Mouse (Mus musculus) intestine, postnatal 0 days (tissue): ENCODE data around the gene Hivep1. TPM values are rescaled to one million over a fixed set of nuclear protein-coding genes. Genes with fewer than 3 reads are reported as not detected.

Experiments
- ATAC-seq: fragments of 200-750 bp; cut with Nextera tagmentation; 2 replicates; pipeline ENCODE4 v1.8.0; 2017; ENCODE audit warnings: mild to moderate bottlenecking, moderate TSS enrichment, moderate library complexity
- H3K27ac ChIP-seq: fragments of 300-500 bp; sonication (generic); 2 replicates; pipeline ENCODE4 v1.5.1; 2014; ENCODE audit warnings: mild to moderate bottlenecking, low read depth, low read length, moderate library complexity
- H3K27me3 ChIP-seq: fragments of 300-500 bp; sonication (generic); replicated peaks from 2 replicates; pipeline ENCODE4 v1.6.1; 2014; ENCODE audit warnings: low read length, mixed read lengths; ENCODE audit not compliant: control insufficient read depth, insufficient read depth
- H3K36me3 ChIP-seq: fragments of 300-500 bp; sonication (generic); 2 replicates; pipeline ENCODE4 v1.6.1; 2014; ENCODE audit warnings: mild to moderate bottlenecking, moderate library complexity; ENCODE audit not compliant: control insufficient read depth, insufficient read depth
- H3K4me1 ChIP-seq: fragments of 300-500 bp; sonication (generic); replicated peaks from 2 replicates; pipeline ENCODE4 v1.6.1; 2014; ENCODE audit warnings: antibody characterized with exemption, low read length, mixed read lengths; ENCODE audit not compliant: control insufficient read depth, insufficient read depth
- H3K4me2 ChIP-seq: fragments of 300-500 bp; sonication (generic); replicated peaks from 2 replicates; pipeline ENCODE4 v1.6.1; 2014; ENCODE audit warnings: low read depth, mild to moderate bottlenecking, moderate library complexity
- H3K4me3 ChIP-seq: fragments of 300-500 bp; sonication (generic); 2 replicates; pipeline ENCODE4 v1.5.1; 2014; ENCODE audit warnings: low read depth, low read length
- H3K9ac ChIP-seq: fragments of 300-500 bp; sonication (generic); 2 replicates; pipeline ENCODE4 v1.6.1; 2014; ENCODE audit warnings: mild to moderate bottlenecking, low read depth, low read length
- H3K9me3 ChIP-seq: fragments of 300-500 bp; sonication (generic); 2 replicates; pipeline ENCODE4 v1.6.1; 2016; ENCODE audit warnings: mixed run types; ENCODE audit not compliant: control insufficient read depth
- CTCF ChIP-seq: sonication (generic); IDR thresholded peaks from 2 replicates; pipeline ENCODE4 v1.5.1; 2016; ENCODE audit warnings: low read depth, mild to moderate bottlenecking, control low read depth, antibody characterized with exemption, moderate library complexity
- WGBS: fragments of 180-500 bp; shearing (Covaris S2); extraction: QIAGEN DNeasy Blood & Tissue Kit; methylation state at CpG from one replicate; pipeline ENCODE4 v1.1.7; 2014; 5-methylcytosine and 5-hydroxymethylcytosine counted together
- polyA plus RNA-seq: library from polyadenylated mRNA; unstranded; fragments of >200 nt; fragmentation: Nextera tagmentation; extraction: Ambion mirVana; gene quantifications from 2 replicates; pipeline ENCODE4 v1.2.1, GENCODE M21; 2015

Hivep1 gene
- polyA plus RNA-seq, 1 experiment from 2014 or later: 5.9 TPM

DNA sequence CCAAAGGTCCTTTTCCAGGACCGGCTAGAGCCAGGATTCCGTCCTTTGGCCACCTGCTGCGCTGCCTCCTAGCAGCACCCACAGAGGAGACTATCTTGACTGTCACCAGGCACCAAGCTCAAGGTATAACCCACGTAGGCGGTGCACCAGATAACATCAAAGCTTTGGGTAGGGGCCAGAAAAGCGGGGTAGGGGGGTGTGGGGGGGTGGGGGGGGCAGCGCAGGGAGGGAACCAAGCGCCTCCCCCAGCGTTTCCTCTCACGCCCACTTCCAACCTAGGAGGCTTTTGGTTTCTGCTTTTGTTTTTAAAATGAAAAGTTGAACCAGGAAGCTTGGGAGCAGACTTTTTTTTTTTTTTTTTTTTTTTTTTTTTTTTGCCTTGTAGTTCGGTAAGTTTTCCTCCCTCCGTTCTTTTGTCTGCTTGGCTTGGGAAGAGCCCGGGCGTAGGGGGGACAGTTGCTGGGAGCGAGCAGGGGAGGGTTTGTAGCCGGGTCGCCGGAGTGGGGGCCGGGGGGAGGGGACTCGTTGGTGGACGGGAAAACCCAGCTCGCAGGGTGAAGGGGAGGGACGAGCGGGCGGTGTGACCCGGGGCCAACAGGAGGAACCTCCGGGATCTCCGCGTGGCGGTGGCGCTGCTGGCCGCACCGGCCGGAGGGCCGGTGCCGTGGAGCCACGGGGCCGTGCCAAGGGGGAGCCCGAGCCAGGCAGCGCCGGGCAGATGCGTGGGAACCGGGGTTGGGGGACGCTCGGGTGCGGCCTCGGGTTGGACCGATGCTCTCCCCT, 2.6 kb upstream of the Hivep1 start:
- Histone ChIP-seq H3K9ac (peak overlapping the region; percentile 74), H3K4me3 (peak overlapping the region; percentile 98), H3K9me3 (no peaks in the 10 kb centered on the region), H3K27ac (peak overlapping the region; percentile 98), H3K4me1 (0 out of 2 replicates have a peak, but pooled peaks cover 4% of the 10 kb centered on the region), H3K27me3 (no peaks in the 10 kb centered on the region), H3K36me3 (no peaks in the 10 kb centered on the region), H3K4me2 (peak overlapping the region; percentile 84)
- peak; percentile 25; the same call in 1 of the 2 replicates for ATAC-seq
- peak; percentile 35 for TF ChIP-seq CTCF
- WGBS: under 1% methylated on average over 48 of the region's 48 CpGs

DNA sequence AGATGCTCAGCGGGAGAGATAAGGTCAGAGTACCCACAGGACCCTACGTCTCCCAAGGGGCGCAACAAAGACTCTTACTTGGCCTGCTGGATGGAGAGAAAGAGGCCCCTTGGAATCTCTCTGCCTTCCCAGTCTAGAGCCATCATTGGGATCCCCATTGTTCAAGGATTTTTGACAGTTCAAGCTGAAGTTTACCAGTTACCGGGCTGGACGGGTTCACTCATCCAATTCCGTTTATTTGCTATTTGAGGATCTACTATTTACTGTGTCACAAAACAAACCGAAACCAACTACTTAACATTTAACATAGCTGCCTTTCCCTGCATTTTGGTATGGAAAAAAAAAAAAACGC, 2.1 kb upstream of the Hivep1 start:
- no peak for TF ChIP-seq CTCF
- no peaks in the 10 kb centered on the region for H3K36me3 ChIP-seq
- H3K4me1 ChIP-seq: peaks cover 4% of the 10 kb centered on the region; the same call in 1 of the 2 replicates
- peak overlapping the region; percentile 98 for H3K27ac ChIP-seq
- H3K27me3 ChIP-seq: no peaks in the 10 kb centered on the region
- 1% methylated on average over 8 of the region's 8 CpGs for WGBS
- H3K4me3 ChIP-seq: peak overlapping the region; percentile 98
- no peaks in the 10 kb centered on the region for H3K9me3 ChIP-seq
- peak overlapping the region; percentile 84 for H3K4me2 ChIP-seq
- H3K9ac ChIP-seq: peak overlapping the region; percentile 74
- no peak for ATAC-seq

DNA sequence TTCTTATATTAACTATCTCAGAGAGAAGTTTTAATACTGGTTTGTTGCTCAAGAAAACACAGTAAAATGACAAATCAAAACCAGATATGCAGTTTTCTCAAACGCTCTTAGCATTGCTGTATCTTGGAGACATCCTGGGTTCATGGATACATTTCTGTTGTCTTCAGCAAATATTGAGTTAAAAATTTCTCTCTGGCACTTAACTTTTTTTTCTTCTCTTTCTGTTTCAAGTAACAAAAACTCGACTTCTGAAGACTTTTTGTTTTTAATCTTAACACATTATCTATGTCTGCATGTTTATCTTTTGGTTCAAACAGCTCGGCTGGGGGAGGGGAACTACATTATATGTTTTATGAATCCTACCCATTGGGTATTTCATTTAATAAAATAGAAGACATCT, 1.7 kb upstream of the Hivep1 start:
- peak overlapping the region; percentile 74; the same call in 1 of the 2 replicates for H3K9ac ChIP-seq
- H3K36me3 ChIP-seq: peaks cover 3% of the 10 kb centered on the region; the same call in 1 of the 2 replicates
- peak overlapping the region; percentile 98; the same call in 1 of the 2 replicates for H3K27ac ChIP-seq
- ATAC-seq: no peak
- WGBS: 10% methylated on average over 3 of the region's 3 CpGs
- H3K4me3 ChIP-seq: peak overlapping the region; percentile 98
- peak overlapping the region; percentile 84 for H3K4me2 ChIP-seq
- no peak for TF ChIP-seq CTCF
- H3K4me1 ChIP-seq: peaks cover 4% of the 10 kb centered on the region; the same call in 1 of the 2 replicates
- no peaks in the 10 kb centered on the region for H3K27me3 ChIP-seq
- no peaks in the 10 kb centered on the region for H3K9me3 ChIP-seq

DNA sequence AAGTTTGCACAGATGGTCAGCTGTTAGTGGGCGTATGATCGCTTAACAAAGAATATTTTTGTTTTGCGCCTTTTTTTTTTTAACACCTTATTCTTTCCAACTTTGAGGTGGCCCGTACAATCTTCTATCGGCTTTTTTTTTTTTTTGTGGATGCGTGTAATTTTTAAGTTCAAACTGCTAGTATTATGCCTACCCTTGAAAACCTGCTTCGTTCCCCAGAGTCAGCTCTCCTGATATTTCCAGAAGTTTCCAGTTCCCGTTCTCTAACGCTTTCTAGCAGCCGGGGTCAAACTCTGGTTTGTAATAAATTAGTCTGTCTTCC, 980 bp upstream of the Hivep1 start:
- H3K9ac ChIP-seq: peak overlapping the region; percentile 50
- peak overlapping the region; percentile 84 for H3K4me2 ChIP-seq
- H3K27me3 ChIP-seq: no peaks in the 10 kb centered on the region
- TF ChIP-seq CTCF: no peak
- peaks cover 3% of the 10 kb centered on the region; the same call in 1 of the 2 replicates for H3K36me3 ChIP-seq
- no peaks in the 10 kb centered on the region for H3K9me3 ChIP-seq
- WGBS: 1% methylated on average over 10 of the region's 10 CpGs
- H3K4me1 ChIP-seq: peaks cover 4% of the 10 kb centered on the region; the same call in 1 of the 2 replicates
- no peak for ATAC-seq
- peak overlapping the region; percentile 98 for H3K27ac ChIP-seq
- H3K4me3 ChIP-seq: peak overlapping the region; percentile 98

DNA sequence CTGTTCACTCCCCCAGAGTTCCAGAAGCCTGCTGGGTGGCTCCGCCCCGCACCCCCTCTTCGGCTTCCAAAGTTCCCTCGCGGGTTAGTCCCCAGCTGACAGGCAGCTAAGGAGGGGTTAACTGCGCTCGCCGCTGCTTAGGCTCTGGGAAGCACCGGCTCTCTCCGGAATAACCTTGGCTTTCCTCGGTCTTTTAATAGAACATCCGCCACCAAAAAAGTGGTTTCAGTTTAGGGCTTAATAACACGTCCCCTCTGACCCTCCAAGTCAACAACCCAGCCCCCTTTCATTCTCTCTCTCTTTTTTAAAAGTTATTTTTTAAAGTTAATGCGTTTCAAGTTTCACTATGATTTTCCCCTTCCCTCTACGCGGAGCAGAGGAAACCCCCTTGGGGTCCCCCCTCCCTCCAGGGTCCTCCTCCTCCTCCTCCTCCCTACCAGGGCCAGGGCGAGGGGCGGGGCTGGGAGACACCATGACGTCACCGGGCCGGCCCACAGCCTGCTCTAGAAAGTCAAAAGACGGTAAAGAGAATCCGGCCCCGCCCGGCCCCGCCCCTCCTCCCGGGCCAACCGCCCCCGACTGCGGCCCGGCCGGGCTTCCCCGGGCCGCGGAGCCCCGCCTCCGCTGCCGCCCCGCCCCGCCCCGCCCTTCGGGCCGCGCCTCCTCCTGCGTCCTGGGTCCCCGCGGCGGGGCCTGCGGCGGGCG, 467 bp upstream of the Hivep1 start:
- ATAC-seq: peak; percentile 86
- Histone ChIP-seq H3K4me1 (peaks cover 4% of the 10 kb centered on the region; the same call in 1 of the 2 replicates), H3K9me3 (no peaks in the 10 kb centered on the region), H3K27ac (peak overlapping the region; percentile 98), H3K4me3 (peak overlapping the region; percentile 98), H3K36me3 (peaks cover 3% of the 10 kb centered on the region; the same call in 1 of the 2 replicates), H3K4me2 (peak overlapping the region; percentile 84), H3K9ac (peak overlapping the region; percentile 88), H3K27me3 (no peaks in the 10 kb centered on the region)
- TF ChIP-seq CTCF: no peak
- WGBS: 1% methylated on average over 37 of the region's 51 CpGs

DNA sequence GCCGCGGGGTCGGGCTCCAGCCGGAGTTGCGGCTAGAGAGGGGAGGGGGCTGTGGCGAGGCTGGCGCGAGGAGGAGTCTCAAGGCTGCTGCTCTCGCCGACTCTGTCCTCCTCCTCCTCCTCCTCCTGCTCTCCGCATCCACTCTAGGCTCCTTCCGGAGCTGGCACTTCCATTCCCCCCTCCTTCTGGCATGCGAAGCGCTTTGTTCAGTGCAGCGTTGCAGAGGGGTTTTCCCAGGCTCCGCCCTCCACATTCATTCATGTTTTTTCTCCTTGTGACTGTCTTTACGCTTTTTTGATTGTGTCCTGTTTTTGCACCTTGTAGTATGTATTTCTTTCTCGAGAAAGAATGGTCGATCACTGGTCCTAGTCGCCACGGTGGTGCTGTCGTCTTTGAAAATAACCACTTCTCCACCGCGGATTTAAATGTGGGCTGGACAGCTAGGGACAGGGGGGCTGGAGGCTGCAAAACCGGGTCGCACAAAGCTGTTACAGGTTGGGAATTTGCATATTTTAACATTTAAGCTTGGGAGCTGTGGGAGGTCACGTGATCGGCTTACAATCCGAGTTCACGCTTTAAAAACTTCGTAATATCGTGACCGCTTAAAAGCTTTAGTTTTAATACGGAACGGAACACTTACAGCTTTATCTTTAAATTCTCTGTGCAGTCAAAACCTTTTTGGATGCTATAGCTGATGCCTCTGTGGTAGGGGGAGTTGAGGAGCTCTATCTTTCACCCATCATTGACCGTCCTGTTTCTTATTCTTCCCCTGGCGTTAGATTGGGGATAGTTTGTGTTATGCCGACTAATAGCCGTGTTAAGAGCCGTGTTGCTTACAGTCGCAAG, 1.1 kb downstream of the Hivep1 start:
- ATAC-seq: peak; percentile 28; the same call in 1 of the 2 replicates

More for the DNA sequence above, 1.1 kb downstream of the Hivep1 start:
- H3K9me3 ChIP-seq: no peaks in the 10 kb centered on the region
- H3K9ac ChIP-seq: peak overlapping the region; percentile 88
- under 1% methylated on average over 35 of the region's 41 CpGs for WGBS
- H3K27ac ChIP-seq: peak overlapping the region; percentile 98
- no peak for TF ChIP-seq CTCF
- H3K36me3 ChIP-seq: peaks cover 9% of the 10 kb centered on the region; the same call in 1 of the 2 replicates
- H3K4me3 ChIP-seq: peak overlapping the region; percentile 98
- no peaks in the 10 kb centered on the region for H3K27me3 ChIP-seq
- peaks cover 4% of the 10 kb centered on the region; the same call in 1 of the 2 replicates for H3K4me1 ChIP-seq
- H3K4me2 ChIP-seq: peak overlapping the region; percentile 84
